Mouse (Mus musculus): ENCODE data around the gene Tgfbr3l.

DNA sequence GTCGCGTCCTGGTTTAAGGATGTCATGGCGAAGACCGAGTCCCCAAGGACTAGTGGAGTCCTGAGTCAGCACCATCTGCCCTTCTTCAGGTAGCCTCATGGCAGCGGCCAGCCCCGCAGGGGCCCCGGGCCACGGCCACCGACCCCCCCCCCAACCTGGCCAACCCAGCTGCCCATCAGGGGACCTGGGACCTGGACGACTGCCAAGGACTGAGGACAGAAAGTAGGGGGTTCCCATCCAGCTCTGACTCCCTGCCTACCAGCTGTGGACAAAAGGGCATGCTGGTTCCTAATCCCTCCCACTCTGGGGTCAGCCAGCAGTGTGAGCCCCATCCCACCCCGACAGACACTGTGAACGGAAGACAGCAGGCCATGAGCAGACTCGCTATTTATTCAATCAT lies 2.3 kb upstream of the Tgfbr3l start:
- TF ChIP-seq CTCF (conservative IDR thresholded peaks at IDR 0.05; ENCODE audit: low read length): no peak
- no peak for TF ChIP-seq NANOG (IDR thresholded peaks at IDR 0.05; ENCODE audit: borderline replicate concordance, low read length)
- no peak for TF ChIP-seq POU5F1 (IDR thresholded peaks at IDR 0.05; ENCODE audit: borderline replicate concordance, low read length)
